Mouse (Mus musculus) kidney, postnatal 10 days (tissue): ENCODE data around the gene Carnmt1.

Source experiments
- DNase-seq: peaks from one replicate; pipeline ENCODE4 v3.0.0; 2021; ENCODE audit warnings: mixed read lengths

The Carnmt1 gene

GRCm38 (mm10) chr19:18670608-18671007 lies at the start of gene Carnmt1:
Carnmt1 (plus strand) TSS chr19:18670764.
- DNase-seq = peak; percentile 99

GRCm38 (mm10) chr19:18623894-18624293 lies 46.7 kb upstream of the Carnmt1 start:
- no peak for DNase-seq

GRCm38 (mm10) chr19:18629589-18629988 lies 41.0 kb upstream of the Carnmt1 start:
- peak; percentile 91 for DNase-seq

- peak; percentile 73 for DNase-seq
Observed at GRCm38 (mm10) chr19:18630221-18631119, 40.1 kb upstream of the Carnmt1 start.

GRCm38 (mm10) chr19:18631161-18631643 lies 39.4 kb upstream of the Carnmt1 start:
- DNase-seq = peak; percentile 81

GRCm38 (mm10) chr19:18631644-18632219 lies 38.8 kb upstream of the Carnmt1 start, which contains the start of the genes Ostf1 and Nmrk1:
Ostf1 (minus strand) TSS chr19:18631823.
Nmrk1 (plus strand) TSS chr19:18631950.
- DNase-seq = peak; percentile 99

GRCm38 (mm10) chr19:18632231-18633185 lies 38.1 kb upstream of the Carnmt1 start:
- no peak for DNase-seq

- no peak for DNase-seq
Observed at GRCm38 (mm10) chr19:18637954-18638353, 32.6 kb upstream of the Carnmt1 start.

- DNase-seq = no peak
Observed at GRCm38 (mm10) chr19:18638949-18639348, 31.6 kb upstream of the Carnmt1 start.

- DNase-seq = peak; percentile 34
Observed at GRCm38 (mm10) chr19:18639552-18639951, 31.0 kb upstream of the Carnmt1 start.

GRCm38 (mm10) chr19:18641001-18641400 lies 29.6 kb upstream of the Carnmt1 start:
- DNase-seq = no peak

- no peak for DNase-seq
Observed at GRCm38 (mm10) chr19:18643411-18643810, 27.2 kb upstream of the Carnmt1 start.

- DNase-seq = no peak
Observed at GRCm38 (mm10) chr19:18644084-18644483, 26.5 kb upstream of the Carnmt1 start.

GRCm38 (mm10) chr19:18646397-18646796 lies 24.2 kb upstream of the Carnmt1 start:
- no peak for DNase-seq

GRCm38 (mm10) chr19:18646853-18647420 lies 23.6 kb upstream of the Carnmt1 start:
- DNase-seq = no peak

GRCm38 (mm10) chr19:18647775-18648557 lies 22.6 kb upstream of the Carnmt1 start:
- no peak for DNase-seq

- no peak for DNase-seq
Observed at GRCm38 (mm10) chr19:18648558-18648945, 22.0 kb upstream of the Carnmt1 start.

- no peak for DNase-seq
Observed at GRCm38 (mm10) chr19:18649955-18650354, 20.6 kb upstream of the Carnmt1 start.

- DNase-seq = no peak
Observed at GRCm38 (mm10) chr19:18650473-18650872, 20.1 kb upstream of the Carnmt1 start.

GRCm38 (mm10) chr19:18652592-18652991 lies 18.0 kb upstream of the Carnmt1 start:
- peak; percentile 24 for DNase-seq

GRCm38 (mm10) chr19:18653058-18653457 lies 17.5 kb upstream of the Carnmt1 start:
- no peak for DNase-seq
